Mouse (Mus musculus): Measurements from ENCODE around the gene Ffar1. TPM values are rescaled to one million over a fixed set of nuclear protein-coding genes. Genes with fewer than 3 reads are reported as not detected.

Ffar1 gene
- not detected in 2 replicates for polyA plus RNA-seq (2012; rRNA removed)

- TF ChIP-seq CTCF (IDR thresholded peaks at IDR 0.05; ENCODE audit: borderline replicate concordance, insufficient read depth, low read depth, low read length) (no peak), POLR2A (IDR thresholded peaks at IDR 0.05; ENCODE audit: borderline replicate concordance, insufficient read depth, low read length) (no peak)
Observed at GRCm38 (mm10) chr7:30861464-30861863, at the start of gene Ffar1. Gene Ffar1 (minus strand): TSS chr7:30861564.

GRCm38 (mm10) chr7:30909773-30910172 lies 48.4 kb upstream of the Ffar1 start:
- no peaks in the 10 kb centered on the region for H3K4me1 ChIP-seq (ENCODE audit: control insufficient read depth, insufficient read depth, low read length)
- 81% methylated on average over 6 of the region's 6 CpGs for WGBS

More at GRCm38 (mm10) chr7:30861464-30861863, at the start of gene Ffar1:
- no peaks in the 10 kb centered on the region for H3K27me3 ChIP-seq (ENCODE audit: control insufficient read depth, insufficient read depth, low read length)
- H3K4me1 ChIP-seq (ENCODE audit: control insufficient read depth, insufficient read depth, low read length) = no peaks in the 10 kb centered on the region
- H3K27ac ChIP-seq (ENCODE audit: insufficient read depth, low read length) = no peak within 1 kb of the TSS
- H3K4me3 ChIP-seq (replicated peaks; ENCODE audit: insufficient read depth, low read depth, low read length) = no peak within 1 kb of the TSS
- 81% methylated on average over 12 of the region's 12 CpGs for WGBS
- DNase-seq = no peak

DNA sequence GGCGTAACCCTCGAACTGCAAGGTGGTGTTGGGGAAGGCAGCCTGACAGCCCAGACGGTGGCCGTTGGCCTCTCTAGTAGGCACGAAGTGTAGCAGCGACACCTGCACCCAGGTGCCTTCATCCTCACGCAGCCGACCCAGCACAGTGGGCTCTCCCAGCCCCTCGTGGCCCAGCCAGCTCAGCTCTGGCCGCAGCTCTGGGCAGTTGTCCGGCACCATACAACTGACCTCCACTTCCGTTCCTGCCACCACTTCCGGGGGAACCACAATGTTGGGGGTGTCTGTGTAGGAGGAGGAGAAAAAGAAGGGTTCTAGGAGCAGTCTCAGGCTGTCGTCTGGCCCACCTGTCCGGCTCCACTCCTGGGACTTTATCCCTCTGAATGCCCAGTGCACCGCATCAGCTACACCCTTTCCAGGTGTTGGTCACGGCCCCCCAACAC lies 47.6 kb upstream of the Ffar1 start:
- H3K27ac ChIP-seq (ENCODE audit: insufficient read depth, low read length) = no peak overlapping the region
- H3K4me1 ChIP-seq (ENCODE audit: control insufficient read depth, insufficient read depth, low read length) = no peaks in the 10 kb centered on the region
- TF ChIP-seq CTCF (IDR thresholded peaks at IDR 0.05; ENCODE audit: borderline replicate concordance, insufficient read depth, low read depth, low read length) (no peak), POLR2A (IDR thresholded peaks at IDR 0.05; ENCODE audit: borderline replicate concordance, insufficient read depth, low read length) (no peak)
- no peak overlapping the region for H3K4me3 ChIP-seq (replicated peaks; ENCODE audit: insufficient read depth, low read depth, low read length)
- no peak for DNase-seq
- H3K27me3 ChIP-seq (ENCODE audit: control insufficient read depth, insufficient read depth, low read length) = no peaks in the 10 kb centered on the region
- 31% methylated on average over 17 of the region's 17 CpGs for WGBS

More at GRCm38 (mm10) chr7:30909773-30910172, 48.4 kb upstream of the Ffar1 start:
- H3K4me3 ChIP-seq (replicated peaks; ENCODE audit: insufficient read depth, low read depth, low read length) = no peak overlapping the region
- no peak overlapping the region for H3K27ac ChIP-seq (ENCODE audit: insufficient read depth, low read length)
- H3K27me3 ChIP-seq (ENCODE audit: control insufficient read depth, insufficient read depth, low read length) = no peaks in the 10 kb centered on the region
- TF ChIP-seq POLR2A (IDR thresholded peaks at IDR 0.05; ENCODE audit: borderline replicate concordance, insufficient read depth, low read length) = no peak
- no peak for TF ChIP-seq CTCF (IDR thresholded peaks at IDR 0.05; ENCODE audit: borderline replicate concordance, insufficient read depth, low read depth, low read length)
- DNase-seq = no peak

- DNase-seq = no peak
- no peaks in the 10 kb centered on the region for H3K4me1 ChIP-seq (ENCODE audit: control insufficient read depth, insufficient read depth, low read length)
- H3K27me3 ChIP-seq (ENCODE audit: control insufficient read depth, insufficient read depth, low read length) = no peaks in the 10 kb centered on the region
- H3K4me3 ChIP-seq (replicated peaks; ENCODE audit: insufficient read depth, low read depth, low read length) = no peak overlapping the region
- WGBS = 4% methylated on average over 26 of the region's 26 CpGs
- TF ChIP-seq POLR2A (IDR thresholded peaks at IDR 0.05; ENCODE audit: borderline replicate concordance, insufficient read depth, low read length) = no peak
- no peak for TF ChIP-seq CTCF (IDR thresholded peaks at IDR 0.05; ENCODE audit: borderline replicate concordance, insufficient read depth, low read depth, low read length)
- no peak overlapping the region for H3K27ac ChIP-seq (ENCODE audit: insufficient read depth, low read length)
Observed at GRCm38 (mm10) chr7:30908277-30908991, 47.1 kb upstream of the Ffar1 start.

DNA sequence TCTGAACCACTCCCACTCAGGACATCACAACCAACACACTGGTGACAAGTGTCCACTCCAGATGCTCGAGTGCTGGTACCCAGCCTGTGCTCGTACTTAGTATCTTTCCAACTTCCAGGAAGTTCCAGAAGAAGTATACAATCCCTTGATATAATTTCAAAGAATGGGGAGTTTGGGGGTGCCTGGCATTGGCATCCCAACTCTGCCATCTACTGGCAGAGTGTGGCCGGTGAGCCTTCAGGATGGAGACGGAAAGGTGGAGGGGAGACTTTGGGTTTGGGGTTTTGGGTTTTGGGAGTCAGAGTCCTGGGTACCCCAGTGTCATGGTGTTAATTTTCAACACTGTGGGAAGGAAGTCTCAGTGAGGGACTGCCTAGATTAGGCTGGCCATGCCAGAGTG lies 42.7 kb upstream of the Ffar1 start:
- no peak overlapping the region for H3K4me3 ChIP-seq (replicated peaks; ENCODE audit: insufficient read depth, low read depth, low read length)
- no peaks in the 10 kb centered on the region for H3K27me3 ChIP-seq (ENCODE audit: control insufficient read depth, insufficient read depth, low read length)
- 46% methylated on average over 4 of the region's 4 CpGs for WGBS
- TF ChIP-seq POLR2A (IDR thresholded peaks at IDR 0.05; ENCODE audit: borderline replicate concordance, insufficient read depth, low read length) (no peak), CTCF (IDR thresholded peaks at IDR 0.05; ENCODE audit: borderline replicate concordance, insufficient read depth, low read depth, low read length) (peak; percentile 29; the same call in 1 of the 2 replicates)
- no peak overlapping the region for H3K27ac ChIP-seq (ENCODE audit: insufficient read depth, low read length)
- H3K4me1 ChIP-seq (ENCODE audit: control insufficient read depth, insufficient read depth, low read length) = no peaks in the 10 kb centered on the region
- DNase-seq = no peak

GRCm38 (mm10) chr7:30895217-30895616 lies 33.9 kb upstream of the Ffar1 start:
- Histone ChIP-seq H3K4me3 (replicated peaks; ENCODE audit: insufficient read depth, low read depth, low read length) (no peak overlapping the region), H3K27me3 (ENCODE audit: control insufficient read depth, insufficient read depth, low read length) (no peaks in the 10 kb centered on the region), H3K4me1 (ENCODE audit: control insufficient read depth, insufficient read depth, low read length) (no peaks in the 10 kb centered on the region), H3K27ac (ENCODE audit: insufficient read depth, low read length) (no peak overlapping the region)
- DNase-seq = no peak
- 88% methylated on average over 3 of the region's 3 CpGs for WGBS
- TF ChIP-seq CTCF (IDR thresholded peaks at IDR 0.05; ENCODE audit: borderline replicate concordance, insufficient read depth, low read depth, low read length) (no peak), POLR2A (IDR thresholded peaks at IDR 0.05; ENCODE audit: borderline replicate concordance, insufficient read depth, low read length) (no peak)

- Histone ChIP-seq H3K4me3 (replicated peaks; ENCODE audit: insufficient read depth, low read depth, low read length) (no peak overlapping the region), H3K27ac (ENCODE audit: insufficient read depth, low read length) (no peak overlapping the region), H3K27me3 (ENCODE audit: control insufficient read depth, insufficient read depth, low read length) (no peaks in the 10 kb centered on the region), H3K4me1 (ENCODE audit: control insufficient read depth, insufficient read depth, low read length) (no peaks in the 10 kb centered on the region)
- 58% methylated on average over 3 of the region's 3 CpGs for WGBS
- TF ChIP-seq POLR2A (IDR thresholded peaks at IDR 0.05; ENCODE audit: borderline replicate concordance, insufficient read depth, low read length) = no peak
- TF ChIP-seq CTCF (IDR thresholded peaks at IDR 0.05; ENCODE audit: borderline replicate concordance, insufficient read depth, low read depth, low read length) = no peak
- no peak for DNase-seq
Observed at GRCm38 (mm10) chr7:30892515-30892914, 31.2 kb upstream of the Ffar1 start.

- Histone ChIP-seq H3K27me3 (ENCODE audit: control insufficient read depth, insufficient read depth, low read length) (no peaks in the 10 kb centered on the region), H3K27ac (ENCODE audit: insufficient read depth, low read length) (no peak overlapping the region), H3K4me1 (ENCODE audit: control insufficient read depth, insufficient read depth, low read length) (no peaks in the 10 kb centered on the region), H3K4me3 (replicated peaks; ENCODE audit: insufficient read depth, low read depth, low read length) (no peak overlapping the region)
- no peak for DNase-seq
- WGBS = 79% methylated on average over 9 of the region's 9 CpGs
- TF ChIP-seq CTCF (IDR thresholded peaks at IDR 0.05; ENCODE audit: borderline replicate concordance, insufficient read depth, low read depth, low read length) (no peak), POLR2A (IDR thresholded peaks at IDR 0.05; ENCODE audit: borderline replicate concordance, insufficient read depth, low read length) (no peak)
Observed at GRCm38 (mm10) chr7:30891746-30892145, 30.4 kb upstream of the Ffar1 start.
